Mouse (Mus musculus) left cerebral cortex, adult 18-20 months (tissue): ENCODE results near the gene Dmd. TPM values are rescaled to one million over a fixed set of nuclear protein-coding genes. Genes with fewer than 3 reads are reported as not detected.

Source experiments
- DNase-seq, 2 experiments: peaks; one replicate each; pipeline ENCODE4 v3.0.0; 2021 to 2022; ENCODE audit warnings: low spot score in 2 of 2, mixed read lengths in 1 of 2
- total RNA-seq, 2 experiments: library from RNA; stranded (reverse); gene quantifications; 2 replicates each; pipeline ENCODE4 v1.2.3; 2021

Gene Dmd
- total RNA-seq, 2 experiments from 2014 or later = 65.4 to 67.6 TPM

DNA sequence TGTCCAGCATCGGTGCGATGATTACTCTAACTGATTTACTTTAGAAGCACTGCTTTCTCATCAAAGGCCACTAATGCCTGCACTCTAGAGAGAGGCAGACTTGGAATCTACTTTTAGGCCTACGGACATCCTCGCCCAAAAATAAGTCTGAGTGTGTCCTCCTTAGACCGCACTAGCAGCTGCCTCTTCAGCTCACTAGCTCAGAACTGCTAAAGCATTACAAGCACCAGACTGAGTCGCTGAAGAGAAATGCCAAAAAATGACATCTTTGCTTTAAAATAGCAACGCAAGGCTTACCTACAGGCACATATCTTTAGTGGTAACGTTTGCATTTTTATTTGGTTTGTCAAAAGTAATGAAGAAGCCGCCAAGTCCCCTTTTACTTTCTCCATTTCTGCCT, 2098.0 kb downstream of the Dmd start:
- DNase-seq = no peak

DNA sequence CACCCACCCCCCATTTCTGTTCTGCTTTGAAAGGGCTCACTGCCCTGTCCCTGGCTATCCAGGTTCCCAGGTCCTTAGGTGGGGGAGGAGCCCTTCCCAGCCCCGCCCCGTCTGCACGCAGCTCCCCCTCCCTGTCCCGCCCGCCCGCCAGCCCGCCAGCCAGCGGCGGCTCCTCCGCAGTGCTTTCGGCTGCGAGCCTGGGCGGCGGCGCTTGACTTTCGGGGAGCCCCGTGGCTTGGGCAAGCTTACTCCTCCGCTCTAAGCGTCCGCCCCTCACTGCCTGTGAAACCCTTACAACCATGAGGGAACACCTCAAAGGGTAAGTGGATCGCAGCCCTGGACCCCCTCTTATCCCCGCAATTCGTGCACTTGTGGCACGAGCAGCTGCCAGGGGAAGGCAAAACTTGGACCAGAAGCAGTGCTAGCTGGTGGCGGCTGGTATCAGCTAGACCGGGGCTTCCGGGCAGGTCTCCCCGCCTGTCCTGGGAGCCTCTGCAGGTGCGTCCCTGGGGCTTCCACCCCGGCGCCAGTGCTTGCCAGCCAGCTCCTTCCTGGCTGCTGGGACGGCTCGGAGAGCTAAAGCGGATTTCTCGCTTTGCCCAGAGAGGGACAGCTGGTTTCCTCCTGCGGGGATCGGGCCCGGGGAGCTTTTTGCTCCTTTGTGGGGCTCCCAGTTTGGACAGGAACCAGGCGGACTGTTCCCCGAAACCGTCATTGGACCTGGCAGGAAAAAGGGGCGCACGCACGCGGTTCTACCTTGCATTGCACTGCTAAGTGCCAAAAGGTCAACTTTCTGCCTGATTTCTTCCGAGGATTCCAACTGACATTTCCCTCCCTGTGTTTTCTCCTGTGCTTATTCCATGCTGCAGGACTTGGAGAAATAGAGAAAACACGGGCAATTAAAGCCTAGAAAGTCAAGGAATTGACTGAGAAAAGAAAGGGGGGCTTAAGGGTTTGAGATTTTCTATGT, 2099.8 kb downstream of the Dmd start:
- peak; percentile 26 to 48 for DNase-seq

DNA sequence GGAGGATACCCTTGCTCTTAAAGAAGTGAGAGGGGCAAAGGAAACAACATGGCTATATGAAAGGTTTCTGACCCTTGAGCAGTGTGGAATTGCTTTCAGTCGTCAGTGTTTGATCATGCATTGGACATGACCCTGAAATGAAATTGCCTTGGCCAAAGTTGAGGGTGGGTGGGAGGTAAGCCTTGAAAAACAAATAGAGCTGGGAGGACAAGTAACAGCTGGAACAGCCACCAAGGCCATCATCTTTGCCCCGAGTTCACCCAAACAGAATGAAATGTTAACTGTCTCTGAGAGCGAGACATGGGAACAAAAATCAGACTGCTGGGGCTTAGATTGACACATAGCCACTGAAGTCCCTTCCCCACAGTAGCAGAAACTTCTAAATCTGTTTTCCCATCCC, 2100.9 kb downstream of the Dmd start:
- no peak for DNase-seq

DNA sequence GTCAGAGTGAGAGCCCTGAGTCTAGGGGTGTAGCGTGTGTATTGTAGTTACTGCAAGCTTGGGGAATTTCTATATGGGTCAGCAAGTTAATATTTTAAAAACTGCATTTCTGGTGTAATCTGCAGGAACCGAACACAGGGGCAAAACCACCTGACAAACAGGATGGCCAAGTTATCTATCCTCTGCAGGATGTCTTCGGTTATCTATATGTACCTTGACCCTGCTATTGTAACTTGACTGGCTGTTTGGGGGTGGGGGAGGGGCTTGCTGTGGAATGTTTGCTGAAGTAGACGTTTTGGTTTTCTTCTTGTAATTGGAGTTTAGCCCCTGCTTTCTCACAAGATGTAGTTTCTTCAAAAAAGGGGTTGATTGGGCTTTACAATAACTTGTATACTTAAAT, 2124.9 kb downstream of the Dmd start:
- DNase-seq = no peak

DNA sequence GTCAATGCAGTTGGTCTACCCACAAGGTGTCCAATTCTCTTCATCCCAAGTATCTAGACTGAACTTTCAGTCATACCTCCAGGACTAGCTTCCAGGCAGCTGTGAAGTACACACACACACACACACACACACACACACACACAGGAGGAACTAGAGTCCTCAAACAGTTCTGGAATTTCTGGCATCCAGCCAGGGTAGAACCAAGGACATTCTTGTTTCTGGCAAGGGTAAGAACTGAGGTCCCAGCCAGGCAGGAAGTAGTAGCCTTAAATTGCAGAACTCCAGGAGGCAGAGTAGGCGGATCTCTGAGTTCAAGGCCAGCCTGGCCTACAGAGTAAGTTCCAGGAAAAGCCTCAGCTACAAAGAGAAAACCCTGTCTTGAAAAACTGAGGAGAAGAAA, 2128.2 kb downstream of the Dmd start:
- DNase-seq = no peak

DNA sequence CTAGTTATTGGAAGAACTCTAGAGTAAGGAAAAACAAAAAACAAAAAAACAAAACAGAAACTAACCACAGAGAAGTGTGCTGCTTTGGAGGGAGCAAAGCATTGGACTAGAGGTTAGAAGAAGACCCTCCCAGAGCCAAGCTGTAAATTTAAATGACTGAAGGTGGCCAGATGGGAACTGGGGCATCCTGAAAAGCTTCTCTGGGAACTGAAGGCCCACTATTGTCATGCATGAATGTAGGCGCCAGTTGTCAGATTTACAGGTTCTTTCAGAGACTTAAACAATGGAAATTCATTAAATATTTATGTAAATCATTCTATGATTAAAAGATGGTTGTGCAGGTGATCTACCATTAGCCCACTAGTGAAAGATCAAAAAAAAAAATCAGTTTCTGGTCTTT, 2128.9 kb downstream of the Dmd start:
- no peak for DNase-seq

DNA sequence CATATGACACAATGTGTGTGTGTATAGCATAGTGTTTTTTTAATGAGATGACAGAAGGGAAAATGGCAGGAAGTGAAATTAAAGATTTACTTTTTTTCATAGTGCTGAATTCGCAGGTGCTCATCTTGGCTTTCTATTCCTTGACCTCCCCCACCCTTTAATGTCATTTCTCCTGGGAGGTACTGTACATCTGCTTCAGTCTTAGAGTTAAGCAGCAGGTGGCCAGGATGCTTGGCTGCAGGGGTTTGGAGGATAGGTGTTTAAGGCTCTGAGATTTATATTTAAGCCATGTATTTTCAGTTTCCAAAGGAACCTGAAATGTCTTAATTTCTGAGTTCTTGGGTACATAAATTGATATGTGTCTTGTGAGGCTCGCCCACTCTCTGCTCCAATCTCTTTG, 2130.5 kb downstream of the Dmd start:
- DNase-seq = no peak

DNA sequence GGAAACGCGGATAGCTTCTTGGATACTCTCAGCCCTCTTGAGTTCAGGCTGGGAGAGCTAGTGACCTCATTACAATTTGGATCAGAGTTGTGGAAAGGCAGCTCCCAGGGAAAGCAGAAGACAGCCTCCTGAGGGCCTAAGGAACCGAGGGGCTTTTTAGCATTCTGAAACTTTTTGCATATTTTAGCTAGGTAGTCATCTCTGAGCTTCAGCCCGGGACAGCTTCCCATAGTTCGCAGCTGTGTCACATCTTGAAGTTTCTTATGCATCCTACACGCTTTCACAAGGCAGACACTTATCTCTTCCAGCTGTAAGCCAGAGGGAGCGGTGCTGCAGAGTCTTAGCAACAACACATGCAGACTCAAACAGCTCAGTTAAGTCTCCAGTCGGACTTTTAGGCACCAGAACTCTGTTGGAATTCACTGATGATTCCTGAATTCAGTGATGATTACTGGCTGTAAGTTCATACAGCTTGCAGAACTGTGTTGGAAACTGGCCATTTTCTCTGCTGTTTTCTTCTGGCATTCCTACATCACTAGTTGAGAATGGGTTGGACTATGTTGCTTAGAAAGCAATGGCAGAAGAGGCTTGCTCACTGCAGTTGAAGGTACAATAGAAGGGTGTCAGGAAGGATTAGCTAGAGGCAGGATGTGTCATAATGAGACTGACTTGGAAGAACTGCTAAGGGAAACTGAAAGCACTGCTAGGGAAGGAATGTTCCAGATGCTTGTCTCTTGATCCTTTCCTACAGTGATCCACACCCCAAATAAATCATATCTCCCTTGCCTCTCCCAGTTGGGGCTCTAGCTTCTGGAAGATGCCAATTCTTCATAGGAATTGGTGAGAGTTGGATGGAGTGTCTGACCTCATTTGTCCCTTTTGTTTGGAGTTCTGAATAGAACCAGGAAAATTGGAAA, 2135.8 kb downstream of the Dmd start:
- DNase-seq = peak; percentile 3 to 15

DNA sequence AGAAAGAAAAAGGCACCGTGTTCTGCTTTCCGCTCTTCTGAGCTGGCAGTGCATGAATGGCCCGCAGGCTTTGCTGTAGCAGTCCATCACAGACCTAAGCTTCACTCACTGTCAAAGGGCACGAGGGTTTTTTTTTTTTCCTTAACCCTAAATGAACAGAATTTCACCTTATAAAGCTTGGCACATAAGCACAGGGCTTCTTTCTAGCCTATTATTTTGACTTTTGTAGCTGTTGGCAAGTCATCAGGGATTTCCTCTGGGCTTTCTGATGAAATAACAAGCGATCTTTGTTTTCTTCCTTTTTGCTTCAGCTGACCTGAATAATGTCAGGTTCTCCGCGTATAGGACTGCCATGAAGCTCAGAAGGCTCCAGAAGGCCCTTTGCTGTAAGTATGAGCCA, 2140.8 kb downstream of the Dmd start:
- no peak for DNase-seq

DNA sequence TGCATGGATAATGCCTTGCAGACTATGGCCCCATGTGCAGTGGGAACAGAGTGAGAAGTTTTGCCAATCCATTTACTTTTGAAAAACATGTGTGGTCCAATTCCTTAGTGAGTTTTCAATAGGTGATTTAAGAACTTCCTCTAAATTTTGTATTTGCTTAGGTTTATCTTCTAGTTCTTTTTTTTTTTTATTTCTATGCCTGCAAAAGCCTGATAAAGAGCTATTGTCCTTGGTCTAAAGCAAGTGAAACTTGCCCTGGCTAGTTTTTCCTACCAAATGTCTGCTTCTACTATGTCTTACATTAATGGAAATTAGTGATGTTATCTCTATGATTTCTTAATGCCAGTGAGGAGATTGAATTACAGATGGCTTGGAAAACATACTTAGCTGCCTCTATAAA, 2144.7 kb downstream of the Dmd start:
- DNase-seq = no peak

DNA sequence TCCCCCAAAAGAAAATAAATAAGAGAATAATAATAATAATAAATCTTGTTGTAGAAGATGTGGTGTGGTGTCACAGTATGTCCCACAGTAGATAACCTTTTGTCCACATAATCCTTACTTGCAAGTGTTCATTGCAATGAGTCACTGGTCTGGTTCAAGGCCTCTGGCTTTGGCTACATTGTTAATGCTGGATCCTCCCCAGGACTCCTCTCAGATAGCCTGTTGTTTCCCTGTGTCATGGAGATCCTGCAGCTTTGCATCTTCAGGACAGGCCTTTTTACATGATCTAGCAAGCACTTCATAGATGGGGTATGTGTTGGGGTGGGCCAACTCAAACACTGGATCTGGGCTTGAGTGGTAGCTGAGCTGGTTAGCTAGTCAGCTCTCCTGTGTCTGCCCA, 2150.0 kb downstream of the Dmd start:
- DNase-seq = no peak

DNA sequence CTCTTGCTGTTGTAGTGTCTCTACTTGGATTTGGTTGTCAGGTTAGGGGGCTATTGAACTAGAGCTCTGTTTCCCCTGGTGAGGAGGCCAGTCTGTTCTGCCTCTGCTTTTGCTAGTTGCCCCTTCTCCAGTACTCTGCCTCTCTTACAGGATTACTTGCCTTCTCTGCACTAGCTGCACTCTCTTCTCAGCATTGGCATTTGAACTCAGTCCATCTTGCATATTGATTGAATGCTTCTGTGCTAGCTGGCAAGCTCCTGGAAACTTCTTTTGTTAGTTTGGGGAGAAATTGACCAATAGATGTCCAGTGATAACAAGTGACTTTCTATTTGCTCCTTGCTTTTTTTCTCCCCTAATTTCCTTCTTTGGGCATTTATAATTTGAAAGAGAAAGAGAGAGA, 2163.7 kb downstream of the Dmd start:
- no peak for DNase-seq

DNA sequence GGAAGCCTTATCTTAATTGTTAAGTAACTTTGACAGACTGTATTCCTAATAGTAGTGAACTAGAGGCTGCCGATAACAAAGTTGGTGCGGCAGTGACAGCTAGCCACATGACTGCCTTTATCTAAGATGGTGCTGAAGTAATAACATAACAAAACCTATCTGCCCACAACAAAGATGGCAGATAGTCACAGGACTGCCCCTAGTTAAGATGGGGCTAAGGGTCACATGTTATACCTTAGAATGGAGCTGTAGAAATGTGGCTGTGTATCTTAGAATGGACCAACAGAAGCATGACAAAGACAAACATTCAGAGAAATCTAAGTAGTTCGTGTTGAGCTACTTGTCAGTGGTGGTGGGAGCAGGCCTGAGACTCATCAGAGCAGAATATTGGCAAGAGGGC, 2184.0 kb downstream of the Dmd start:
- no peak for DNase-seq

DNA sequence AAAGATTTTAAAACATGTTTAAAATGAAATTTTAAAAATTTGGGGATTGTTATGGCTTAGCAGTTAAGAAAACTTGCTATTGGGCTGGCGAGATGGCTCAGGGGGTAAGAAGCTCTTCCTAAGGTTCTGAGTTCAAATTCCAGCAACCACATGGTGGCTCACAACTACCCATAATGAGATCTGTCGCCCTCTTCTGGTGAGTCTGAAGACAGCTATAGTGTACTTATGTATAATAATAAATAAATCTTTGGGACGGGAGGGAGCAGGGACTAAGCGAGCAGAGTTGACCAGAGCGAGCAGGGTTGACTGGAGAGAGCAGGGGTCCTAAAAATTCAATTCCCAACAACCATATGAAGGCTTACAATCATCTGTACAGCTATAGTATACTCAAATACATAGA, 2188.6 kb downstream of the Dmd start:
- no peak for DNase-seq

DNA sequence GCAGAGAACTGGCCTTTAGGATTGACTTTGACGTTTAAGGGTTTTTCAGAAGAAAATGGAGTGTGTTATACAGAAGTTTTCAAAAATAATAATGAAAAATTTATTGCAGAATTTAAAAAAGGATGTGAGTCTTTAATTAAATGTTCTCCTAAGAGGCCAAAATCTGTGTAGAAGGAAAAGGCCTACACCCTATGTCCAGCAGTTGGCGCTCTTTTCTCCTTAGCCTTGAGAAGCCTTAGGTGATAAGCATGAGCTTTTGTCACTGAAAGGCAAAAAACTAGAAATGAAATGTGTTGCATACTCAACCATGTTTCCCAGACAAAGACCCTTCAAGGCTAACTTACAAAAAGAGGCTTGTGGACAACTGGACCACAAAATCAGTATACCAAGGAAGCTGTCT, 2222.6 kb downstream of the Dmd start:
- DNase-seq = no peak

DNA sequence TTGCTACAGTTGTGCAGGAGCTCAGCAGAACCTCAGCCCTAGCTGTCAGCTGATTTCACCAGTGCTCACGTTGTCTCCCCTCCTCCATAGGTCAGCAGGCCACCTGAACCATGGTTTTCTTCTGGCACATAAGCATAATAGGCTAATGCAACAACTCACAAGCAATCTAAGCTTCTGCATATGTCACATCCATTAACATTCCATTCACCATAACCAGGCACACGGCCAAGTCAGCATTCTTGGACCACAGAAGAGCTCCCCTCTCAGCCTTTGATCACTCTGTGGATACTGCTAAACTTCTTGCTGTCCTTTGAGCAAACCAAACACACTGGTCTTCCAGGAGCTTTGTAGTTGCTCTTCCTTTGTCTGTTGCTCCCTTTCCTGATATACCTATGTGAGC, 2238.9 kb downstream of the Dmd start:
- DNase-seq = no peak

DNA sequence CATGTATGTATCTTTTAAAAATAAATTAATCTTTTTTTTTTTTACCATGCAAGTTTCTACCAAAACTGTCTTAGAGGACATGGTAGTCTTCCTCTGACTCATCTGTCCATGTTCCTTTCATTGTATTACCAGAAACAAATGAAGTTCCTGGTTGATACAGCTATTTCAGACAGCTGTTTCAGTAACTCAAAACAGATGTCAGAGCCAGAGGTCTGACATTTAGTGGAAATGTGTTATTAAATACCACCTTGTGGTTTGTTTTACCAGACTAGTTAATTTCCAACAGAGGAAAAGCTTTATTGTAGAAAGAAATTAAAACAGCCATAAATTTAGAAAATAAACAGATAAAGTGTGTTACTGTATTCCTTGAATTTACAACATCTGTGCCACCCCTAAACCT, 2245.2 kb downstream of the Dmd start:
- DNase-seq = no peak

DNA sequence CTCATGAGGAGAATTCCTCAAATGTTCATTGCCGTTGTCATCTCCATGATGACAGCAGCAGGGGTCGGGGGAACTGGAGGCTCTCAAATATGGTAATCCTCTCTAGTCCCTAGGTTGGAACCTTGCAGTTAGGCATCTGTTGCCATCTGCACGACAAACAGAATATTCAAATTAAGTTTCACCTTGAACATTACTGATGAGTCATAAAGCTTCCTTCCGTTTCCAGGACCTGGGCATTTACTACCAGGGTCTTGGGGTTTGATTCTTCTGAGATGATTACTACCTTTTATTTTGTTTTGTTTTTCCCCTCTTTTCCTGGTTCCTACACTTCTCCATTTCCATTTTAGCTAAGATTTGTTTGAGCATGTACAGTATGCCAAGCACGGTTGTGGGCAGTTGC, 2249.0 kb downstream of the Dmd start:
- no peak for DNase-seq

DNA sequence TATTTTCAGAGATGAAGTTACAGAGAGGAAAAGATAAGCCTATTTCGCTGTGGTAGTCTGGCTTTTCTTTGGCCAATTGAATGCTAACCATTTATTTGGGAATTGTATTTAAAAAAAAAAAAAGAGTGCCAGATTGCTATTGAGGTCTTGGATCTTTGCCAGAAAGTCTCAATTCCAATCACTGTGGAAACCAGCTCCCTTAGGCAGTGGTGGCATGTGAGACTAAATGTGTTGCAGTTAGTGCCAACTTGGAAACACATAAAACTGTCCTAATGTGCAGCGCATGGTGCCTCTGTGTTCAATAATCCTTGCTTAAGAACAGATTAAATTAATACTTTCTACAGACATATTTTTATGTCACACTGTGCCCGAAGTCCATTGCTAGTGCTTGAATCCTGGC, 2250.7 kb downstream of the Dmd start:
- no peak for DNase-seq

DNA sequence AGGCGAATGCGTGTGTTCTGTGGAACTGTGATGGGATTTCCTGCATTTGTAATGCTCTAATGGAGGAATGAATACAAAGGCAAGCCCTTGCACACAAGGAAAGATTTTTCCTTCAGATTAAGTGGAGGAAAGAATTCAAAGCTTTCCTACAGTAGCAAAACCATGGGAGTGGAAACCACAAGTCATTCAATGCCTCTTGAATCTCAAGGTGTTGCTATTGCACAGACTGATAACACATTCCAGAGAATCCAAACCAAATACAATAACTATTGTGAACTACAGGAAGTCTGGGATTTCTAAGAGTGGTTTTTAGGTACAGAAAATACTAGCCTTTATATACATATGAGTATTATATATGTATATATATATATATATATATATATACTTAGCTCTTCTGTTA, 2258.3 kb downstream of the Dmd start:
- no peak for DNase-seq

DNA sequence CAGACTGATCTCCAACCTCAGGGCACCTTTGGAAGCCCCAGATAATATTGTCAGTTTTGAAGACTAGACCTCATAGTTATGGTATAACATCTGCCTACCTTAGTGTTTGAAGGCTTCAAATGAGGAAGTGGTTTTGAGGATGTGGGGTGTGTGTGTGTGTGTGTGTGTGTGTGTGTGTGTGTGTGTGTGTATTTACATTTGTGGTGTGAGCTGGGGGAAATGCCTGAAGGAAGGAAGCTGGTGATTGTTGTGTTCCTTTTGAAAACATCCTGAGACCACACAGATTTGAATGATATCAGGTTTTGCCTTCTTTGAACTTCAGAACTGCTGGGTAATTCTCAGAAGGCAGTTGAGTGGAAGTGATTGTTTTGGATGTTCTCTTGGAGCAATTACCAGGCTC, 2278.2 kb downstream of the Dmd start:
- no peak for DNase-seq

DNA sequence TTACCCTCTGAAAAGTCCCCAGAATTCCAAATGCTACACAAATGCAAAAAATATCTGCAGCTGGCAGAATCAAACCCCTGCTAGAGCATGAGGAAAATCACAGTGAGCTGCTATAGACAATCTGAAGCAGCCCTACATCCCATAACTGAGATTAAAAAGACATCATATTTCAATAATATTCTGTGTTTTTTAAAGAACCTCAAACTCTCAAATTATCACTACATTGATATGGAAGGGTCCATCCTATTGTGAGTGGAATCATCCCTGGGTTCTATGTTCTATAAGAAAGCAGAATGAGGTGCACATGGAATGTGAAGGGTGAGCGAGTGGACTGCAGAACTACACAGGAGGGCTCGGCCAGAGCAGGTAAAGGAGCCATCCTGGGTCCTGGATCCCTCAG, 2300.7 kb downstream of the Dmd start, which contains the start of gene Fthl17a:
Gene Fthl17a (plus strand): TSS at position 301 of the 400 bp plus-strand sequence.
- DNase-seq = no peak
